Mouse (Mus musculus) liver, adult (tissue): ENCODE measurements around the gene Adam12.

Source experiments
- GATA4 ChIP-seq: IDR thresholded peaks from 2 replicates; pipeline ENCODE4 v1.6.1; 2014; ENCODE audit warnings: mild to moderate bottlenecking, low read length; ENCODE audit not compliant: insufficient replicate concordance

The Adam12 gene

DNA sequence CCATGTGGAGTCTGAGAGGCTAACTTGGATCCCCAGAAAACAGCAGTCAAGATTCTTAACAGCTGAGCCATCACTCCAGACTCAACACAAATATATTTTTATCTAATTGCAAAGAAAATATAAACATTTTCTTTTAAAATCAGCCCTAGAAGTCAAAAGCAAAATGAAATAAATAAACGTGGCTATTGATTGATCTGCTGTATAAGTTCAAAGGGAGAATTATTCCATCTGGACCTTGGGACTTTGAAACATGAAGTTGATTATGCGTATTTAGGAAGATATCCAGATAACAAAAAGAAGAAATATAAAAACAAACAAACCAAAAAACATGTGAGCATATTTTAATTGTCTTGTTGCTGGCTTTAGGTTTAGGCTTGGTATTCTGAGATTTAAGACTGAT, 3.6 kb upstream of the Adam12 start:
- no peak for TF ChIP-seq GATA4

DNA sequence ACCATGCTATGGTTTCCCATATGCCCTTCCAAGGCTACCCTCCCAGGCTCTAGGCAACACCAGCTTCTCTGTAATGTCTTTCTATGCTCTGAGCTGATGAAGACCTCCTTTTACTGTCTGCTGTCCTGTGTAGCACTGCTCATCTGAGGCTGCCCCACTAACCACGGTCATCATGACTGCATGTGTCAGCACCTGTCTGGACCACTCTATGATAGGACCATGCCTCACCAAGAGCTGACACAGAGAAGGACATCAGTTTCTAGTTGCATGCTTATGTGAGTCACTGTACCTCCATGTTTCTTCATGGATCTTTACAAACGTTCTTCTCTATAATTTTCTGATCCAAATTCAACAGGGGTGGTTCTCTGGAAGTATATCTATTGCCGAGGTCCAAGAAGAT, 1.2 kb downstream of the Adam12 start:
- TF ChIP-seq GATA4 = no peak

DNA sequence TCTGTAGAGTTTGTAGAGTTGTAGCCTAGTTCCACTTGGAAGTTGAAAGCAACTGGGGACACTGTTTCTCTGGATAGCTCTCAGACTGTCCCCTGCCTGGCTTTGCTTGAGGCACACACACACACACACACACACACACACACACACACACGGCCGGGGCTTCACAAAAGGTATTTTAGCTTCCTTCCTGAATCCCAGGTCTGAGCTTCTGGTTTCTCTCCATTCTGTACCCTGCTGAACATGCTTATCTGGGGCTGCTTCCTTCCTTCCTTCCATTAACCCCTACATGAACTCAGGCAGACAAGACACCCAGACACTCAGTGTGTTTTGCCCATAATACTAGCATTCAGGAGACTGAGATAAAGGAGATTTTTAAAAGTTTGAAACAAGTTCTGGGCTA, 2.0 kb downstream of the Adam12 start:
- TF ChIP-seq GATA4 = peak; percentile 88

GRCm38 (mm10) chr7:134227773-134228455, 4.0 kb downstream of the Adam12 start:
- TF ChIP-seq GATA4 = no peak; the same call in 1 of the 2 replicates

GRCm38 (mm10) chr7:134227101-134227500, 4.8 kb downstream of the Adam12 start:
- no peak for TF ChIP-seq GATA4

DNA sequence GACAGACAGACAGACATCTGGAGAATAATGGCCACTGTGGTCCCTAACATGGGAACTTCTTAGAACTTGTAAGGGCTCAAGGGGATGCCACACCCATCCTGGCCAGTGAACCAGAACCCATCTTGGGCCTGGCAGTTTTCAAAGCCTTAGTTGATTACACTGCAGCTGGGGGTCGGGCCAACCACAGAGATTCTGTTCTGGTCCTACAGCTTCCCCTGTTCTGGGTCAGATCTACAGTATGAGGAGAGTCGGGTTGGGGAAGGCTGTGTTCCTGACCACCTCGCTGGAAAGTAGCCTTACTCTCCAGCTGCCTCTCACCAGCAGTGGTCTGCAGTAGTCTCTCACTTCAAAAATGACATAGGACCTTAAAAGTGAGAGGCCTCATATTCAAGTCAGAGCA, 5.7 kb downstream of the Adam12 start:
- TF ChIP-seq GATA4 = no peak

GRCm38 (mm10) chr7:134224741-134225612, 7.0 kb downstream of the Adam12 start:
- no peak for TF ChIP-seq GATA4

- no peak for TF ChIP-seq GATA4
Measured at GRCm38 (mm10) chr7:134224421-134224740, 7.6 kb downstream of the Adam12 start.

DNA sequence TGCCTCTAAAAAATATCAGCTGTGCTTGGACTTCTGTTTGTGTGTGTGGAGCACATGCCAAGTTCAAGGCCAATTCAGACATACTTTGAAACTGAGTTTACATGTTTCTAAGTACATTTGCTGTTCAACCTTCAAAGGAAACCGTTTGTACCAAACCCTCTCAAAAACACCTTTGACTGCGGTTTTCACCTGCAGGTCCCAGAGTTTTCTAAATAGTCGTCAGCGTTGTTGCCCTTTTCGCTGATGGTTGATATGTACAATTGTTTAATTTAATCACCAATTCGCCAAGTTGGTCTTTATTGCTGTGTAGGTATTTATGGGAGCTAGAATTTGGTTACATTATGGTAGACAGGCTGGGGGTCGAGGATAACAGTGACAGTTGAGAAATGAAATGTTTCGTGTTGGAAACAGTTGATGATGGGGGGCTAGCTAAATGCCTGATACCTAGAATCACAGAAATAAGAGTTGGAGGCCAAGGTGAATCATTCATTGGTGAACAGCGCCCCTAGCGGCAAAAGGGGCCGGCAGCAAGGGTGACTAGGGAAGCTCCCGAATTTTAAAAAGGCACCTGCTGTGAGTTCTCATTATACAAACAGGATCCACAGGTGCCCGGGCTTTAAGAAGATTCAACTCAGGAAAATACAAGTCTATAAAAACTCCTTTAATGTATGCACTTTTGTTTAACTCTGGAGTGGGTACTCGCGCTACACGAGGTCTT, 8.3 kb downstream of the Adam12 start:
- no peak for TF ChIP-seq GATA4

- no peak for TF ChIP-seq GATA4
Measured at GRCm38 (mm10) chr7:134207956-134208355, 24.0 kb downstream of the Adam12 start.

GRCm38 (mm10) chr7:134193089-134193488, 38.9 kb downstream of the Adam12 start:
- TF ChIP-seq GATA4 = no peak

DNA sequence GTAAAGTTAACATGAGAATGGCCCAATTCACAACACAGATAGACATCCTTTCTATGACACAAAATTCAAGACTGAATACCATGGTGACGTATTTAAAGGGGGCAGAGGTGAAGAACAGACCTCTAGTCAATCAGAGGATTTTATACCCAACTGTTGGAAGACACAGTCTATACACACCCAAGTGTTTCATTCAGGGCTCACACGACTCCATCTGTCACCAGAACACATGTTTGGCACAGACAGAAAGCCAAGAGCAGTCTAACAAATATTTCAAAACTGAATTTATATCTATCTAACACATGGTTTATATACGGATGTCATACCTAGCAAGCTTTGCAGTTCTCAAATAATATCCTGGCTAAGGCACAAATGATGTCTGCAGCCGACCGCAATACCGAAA, 41.8 kb downstream of the Adam12 start:
- no peak for TF ChIP-seq GATA4

DNA sequence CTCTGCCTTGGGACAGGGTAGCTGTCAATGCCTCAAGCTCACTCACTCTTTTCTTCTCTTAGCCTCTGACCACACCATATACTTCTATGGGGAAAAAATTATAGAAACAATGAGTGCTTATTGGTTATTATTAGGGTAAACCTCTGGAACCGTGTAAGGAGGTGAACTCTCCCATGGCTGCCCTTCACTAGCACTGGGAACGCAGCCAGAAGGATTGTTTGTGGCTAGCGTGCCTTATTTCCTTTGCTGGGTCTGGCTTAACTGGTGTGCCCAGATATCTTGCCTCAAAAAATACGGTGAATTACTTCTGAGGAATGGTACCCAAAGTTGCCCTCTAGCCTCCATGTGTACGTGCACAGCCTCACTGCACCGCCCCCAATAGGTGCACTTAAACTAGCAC, 43.4 kb downstream of the Adam12 start:
- TF ChIP-seq GATA4 = no peak

GRCm38 (mm10) chr7:134187946-134188345, 44.0 kb downstream of the Adam12 start:
- no peak for TF ChIP-seq GATA4

GRCm38 (mm10) chr7:134186497-134186896, 45.4 kb downstream of the Adam12 start:
- no peak for TF ChIP-seq GATA4

DNA sequence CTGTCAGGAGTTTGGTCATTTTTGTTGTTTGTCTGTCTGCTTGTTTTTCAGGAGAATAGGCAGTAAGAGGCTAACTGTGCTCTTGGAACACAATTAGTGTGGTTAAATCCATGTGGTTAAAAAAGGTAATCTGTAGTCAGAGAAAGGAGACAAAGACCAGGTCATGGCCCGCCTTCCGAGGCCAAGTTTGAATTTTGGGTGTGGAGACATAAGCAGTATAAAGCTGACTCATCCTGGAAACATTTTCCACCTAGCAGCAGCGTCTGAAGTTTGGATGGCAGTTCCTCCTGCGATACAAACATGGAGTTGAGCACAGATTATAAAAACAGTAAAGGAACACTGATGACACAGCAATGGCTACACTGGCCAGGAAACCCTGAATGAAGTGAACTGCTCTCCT, 46.2 kb downstream of the Adam12 start:
- no peak for TF ChIP-seq GATA4
